Mouse (Mus musculus) CH12.LX (cell line): Measurements from ENCODE around the gene Ccer2.

Source experiments
- CHD1 ChIP-seq: IDR thresholded peaks from 2 replicates; pipeline ENCODE4 v1.6.1; 2012; ENCODE audit warnings: low read depth, low read length, improper control_type of control experiment, inconsistent platforms
- CHD2 ChIP-seq: IDR thresholded peaks from 2 replicates; pipeline ENCODE4 v1.6.1; 2011; ENCODE audit warnings: low read length, improper control_type of control experiment

DNA sequence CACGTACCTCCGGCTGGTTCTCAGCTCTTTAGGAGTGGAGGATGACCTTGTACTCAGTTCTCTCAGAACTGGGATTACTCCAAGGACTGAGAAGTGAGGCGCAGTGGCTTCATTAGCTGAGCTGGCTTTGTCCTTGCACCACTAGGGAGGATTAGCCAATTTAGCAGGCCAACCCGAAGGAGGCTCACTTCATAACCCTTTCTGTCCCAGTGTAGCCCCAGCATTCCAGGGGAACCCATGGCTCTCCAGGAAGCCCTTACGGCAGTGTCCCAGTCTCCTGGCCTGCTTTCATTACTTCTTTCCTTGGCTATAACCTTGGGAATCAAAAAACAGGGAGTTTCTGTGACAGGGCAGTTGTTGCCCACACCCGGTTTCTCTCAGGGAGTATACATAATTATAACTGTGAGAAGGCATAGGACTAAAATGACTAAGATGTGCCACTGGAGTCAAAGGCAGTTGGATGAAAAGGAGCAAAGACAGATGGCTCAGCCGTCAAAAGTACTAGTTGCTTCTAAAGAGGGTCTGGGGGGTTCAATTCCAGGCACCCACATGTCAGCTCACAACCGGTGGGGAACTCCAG lies 51.8 kb downstream of the Ccer2 start:
- TF ChIP-seq CHD2, result no peak
- TF ChIP-seq CHD1, result no peak
